ENCODE assay signal across 47 mouse cellular contexts in the genomic region with DNA sequence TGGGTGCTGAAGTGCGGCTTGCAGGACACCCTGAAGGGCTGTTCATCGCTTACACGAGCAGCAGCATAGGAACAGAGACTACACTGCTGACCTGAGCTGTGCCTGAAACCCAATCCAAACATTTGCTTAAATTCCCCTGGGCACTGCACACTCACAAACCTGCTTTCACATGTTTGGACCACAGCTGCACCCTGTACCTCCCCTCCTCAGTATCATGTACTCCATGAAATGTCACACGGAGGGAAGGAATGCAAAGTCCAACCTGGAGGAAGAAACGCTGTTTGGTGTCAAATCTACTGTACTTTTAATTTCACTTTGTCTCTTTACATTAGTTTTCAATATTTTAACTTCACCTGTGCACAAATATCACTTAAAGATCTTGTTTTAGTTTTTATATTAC. TPM values are rescaled to one million over a fixed set of nuclear protein-coding genes. Genes with fewer than 3 reads are reported as not detected.
"Had no signal": no experiment of that assay in that cellular context is flagged by ENCODE, and none has a peak within 500 bp of the region (broad histone marks: within the 10 kb centered on the region; RNA-seq: fewer than 3 reads in every experiment).

No protein-coding gene starts in this region.

- H3K4me3 ChIP-seq: left cerebral cortex, adult 2 months; limb, embryonic 10.5 days; limb, embryonic 12.5 days; limb, embryonic 13.5 days; limb, embryonic 15.5 days; liver, embryonic 12.5 days; liver, embryonic 13.5 days; liver, embryonic 15.5 days; lung, embryonic 15.5 days; megakaryocyte, embryonic 14.5 days; midbrain, embryonic 10.5 days; midbrain, embryonic 12.5 days; midbrain, embryonic 13.5 days; midbrain, embryonic 15.5 days; myocyte had no signal

- H3K36me3 ChIP-seq: limb, embryonic 10.5 days; limb, embryonic 12.5 days; limb, embryonic 13.5 days; limb, embryonic 15.5 days; liver, embryonic 12.5 days; liver, embryonic 13.5 days; liver, embryonic 15.5 days; lung, embryonic 15.5 days; midbrain, embryonic 10.5 days; midbrain, embryonic 12.5 days; midbrain, embryonic 13.5 days; midbrain, embryonic 15.5 days had no signal

- DNase-seq: left cerebral cortex, postnatal 4 days; liver; liver, embryonic 13.5 days; liver, postnatal 0 days; lung, adult 18-20 months; lung, adult 2 months; lung, embryonic 14.5 days; lung, postnatal 10 days; lung, postnatal 14 days; lung, postnatal 36 days; lung, postnatal 4 days; midbrain, embryonic 14.5 days had no signal

- ATAC-seq: liver, embryonic 12.5 days; liver, postnatal 0 days; lung, postnatal 0 days; midbrain, embryonic 13.5 days; midbrain, embryonic 15.5 days; midbrain, embryonic 16.5 days had no signal

- H3K4me1 ChIP-seq: limb, embryonic 10.5 days; limb, embryonic 12.5 days; limb, embryonic 13.5 days; limb, embryonic 15.5 days; liver, embryonic 12.5 days; liver, embryonic 13.5 days; liver, embryonic 15.5 days; lung, embryonic 15.5 days; megakaryocyte, embryonic 14.5 days; midbrain, embryonic 10.5 days; midbrain, embryonic 12.5 days; midbrain, embryonic 13.5 days; midbrain, embryonic 15.5 days had no signal

- H3K9ac ChIP-seq: limb, embryonic 12.5 days; limb, embryonic 13.5 days; limb, embryonic 15.5 days; liver, embryonic 12.5 days; liver, embryonic 13.5 days; liver, embryonic 14.5 days; liver, embryonic 15.5 days; liver, postnatal 0 days; lung, embryonic 14.5 days; lung, embryonic 15.5 days; midbrain, embryonic 12.5 days; midbrain, embryonic 13.5 days; midbrain, embryonic 15.5 days had no signal

- H3K9me3 ChIP-seq: limb, embryonic 10.5 days; limb, embryonic 12.5 days; limb, embryonic 13.5 days; limb, embryonic 15.5 days; liver, embryonic 12.5 days; liver, embryonic 13.5 days; liver, embryonic 15.5 days; lung, embryonic 15.5 days; megakaryocyte, embryonic 14.5 days; midbrain, embryonic 10.5 days; midbrain, embryonic 12.5 days; midbrain, embryonic 13.5 days; midbrain, embryonic 15.5 days had no signal

- H3K27ac ChIP-seq: left cerebral cortex, adult 2 months; limb, embryonic 10.5 days; limb, embryonic 12.5 days; limb, embryonic 13.5 days; limb, embryonic 15.5 days; liver, embryonic 12.5 days; liver, embryonic 13.5 days; liver, embryonic 14.5 days; liver, embryonic 15.5 days; lung, embryonic 15.5 days; macrophage; midbrain, embryonic 10.5 days; midbrain, embryonic 12.5 days; midbrain, embryonic 13.5 days; midbrain, embryonic 15.5 days had no signal

- H3K27me3 ChIP-seq: limb, embryonic 12.5 days; limb, embryonic 13.5 days; limb, embryonic 15.5 days; liver, embryonic 12.5 days; liver, embryonic 13.5 days; liver, embryonic 15.5 days; lung, embryonic 15.5 days; megakaryocyte, embryonic 14.5 days; midbrain, embryonic 12.5 days; midbrain, embryonic 13.5 days; midbrain, embryonic 15.5 days had no signal

- H3K4me2 ChIP-seq: limb, embryonic 12.5 days; limb, embryonic 13.5 days; limb, embryonic 15.5 days; liver, embryonic 11.5 days; liver, embryonic 12.5 days; liver, embryonic 13.5 days; liver, embryonic 15.5 days; lung, embryonic 14.5 days; lung, embryonic 15.5 days; midbrain, embryonic 11.5 days; midbrain, embryonic 12.5 days; midbrain, embryonic 13.5 days; midbrain, embryonic 15.5 days had no signal

RNA-seq across cellular contexts. Expression of a gene that starts 19.8 kb away (rescaled TPM):
- total RNA-seq: left cerebral cortex, adult 2 months; left cerebral cortex, adult 8-10 months; left cerebral cortex, postnatal 10 days; left cerebral cortex, postnatal 14 days; left cerebral cortex, postnatal 25 days; left cerebral cortex, postnatal 36 days; left cerebral cortex, postnatal 4 days; liver, adult 2 months; megakaryocyte progenitor cell, adult 5-6 weeks; megakaryocyte, adult 5-6 weeks; megakaryocyte-erythroid progenitor cell, adult 5-6 weeks; midbrain, postnatal 0 days; monocyte, adult 5-6 weeks had no signal
- polyA plus RNA-seq: limb, embryonic 10.5 days; limb, embryonic 11.5 days; limb, embryonic 12.5 days; limb, embryonic 13.5 days; limb, embryonic 14.5 days; limb, embryonic 15.5 days; liver, adult 2 months; liver, embryonic 12.5 days; liver, embryonic 13.5 days; liver, embryonic 14.5 days; liver, embryonic 15.5 days; liver, embryonic 16.5 days; liver, postnatal 0 days; lung, adult 2 months; macrophage; midbrain, embryonic 10.5 days; midbrain, embryonic 11.5 days; midbrain, embryonic 12.5 days; midbrain, embryonic 13.5 days; midbrain, embryonic 14.5 days; midbrain, embryonic 15.5 days; midbrain, embryonic 16.5 days; midbrain, postnatal 0 days; myocyte; neural tube, embryonic 11.5 days had no signal

RNA-seq across cellular contexts. Expression of a gene that starts 58.7 kb away (rescaled TPM):
- total RNA-seq: megakaryocyte progenitor cell, adult 5-6 weeks; megakaryocyte, adult 5-6 weeks; megakaryocyte-erythroid progenitor cell, adult 5-6 weeks; midbrain, postnatal 0 days; monocyte, adult 5-6 weeks had no signal
- polyA plus RNA-seq: macrophage, myocyte had no signal
